Mouse (Mus musculus) brown adipose tissue, adult 24 weeks (tissue): ENCODE results near the gene Adamtsl4. TPM values are rescaled to one million over a fixed set of nuclear protein-coding genes. Genes with fewer than 3 reads are reported as not detected.

Experiments used
- H3K27ac ChIP-seq: fragments of 200-500 bp; replicated peaks from 2 replicates; pipeline ENCODE4 v1.5.1; 2012; ENCODE audit warnings: low read depth, mild to moderate bottlenecking, low read length
- H3K4me1 ChIP-seq: fragments of 200-500 bp; 2 replicates; pipeline ENCODE4 v1.6.1; 2012; ENCODE audit warnings: low read length, mixed read lengths; ENCODE audit not compliant: control insufficient read depth, insufficient read depth, insufficient read length
- H3K4me3 ChIP-seq: fragments of 200-500 bp; 2 replicates; pipeline ENCODE4 v1.5.1; 2012; ENCODE audit warnings: low read depth, mild to moderate bottlenecking, low read length, moderate library complexity; ENCODE audit not compliant: insufficient read depth
- polyA plus RNA-seq: library from polyadenylated mRNA; stranded (reverse); fragments of >200 nt; gene quantifications from 2 replicates; pipeline ENCODE4 v1.2.4, GENCODE M21; 2012; ENCODE audit not compliant: missing spikeins, insufficient read depth, insufficient read length

Gene Adamtsl4
- polyA plus RNA-seq, 1 experiment, result 6.6 TPM

DNA sequence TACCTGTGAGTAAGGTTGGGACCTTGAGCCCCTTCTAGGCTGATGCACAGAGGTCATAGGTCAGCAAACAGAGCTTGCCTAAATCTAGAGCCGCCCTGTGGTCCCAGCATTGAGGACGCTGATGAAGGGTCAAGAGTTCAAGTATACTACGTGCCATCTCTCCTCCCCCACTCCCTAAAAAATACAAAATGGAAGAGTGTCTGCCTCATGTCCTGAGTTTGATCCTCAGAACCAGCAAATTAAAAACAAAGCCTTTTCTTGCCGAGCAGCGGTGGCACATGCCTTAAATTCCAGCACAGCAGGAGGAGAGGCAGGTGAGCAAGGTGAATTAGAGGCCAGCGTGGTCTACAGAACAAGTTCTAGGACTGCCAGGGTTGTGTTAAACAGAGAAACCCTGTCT, 34.8 kb downstream of the Adamtsl4 start:
- Histone ChIP-seq H3K4me3 (no peak overlapping the region), H3K4me1 (peaks cover 33% of the 10 kb centered on the region), H3K27ac (peak overlapping the region; percentile 99)

DNA sequence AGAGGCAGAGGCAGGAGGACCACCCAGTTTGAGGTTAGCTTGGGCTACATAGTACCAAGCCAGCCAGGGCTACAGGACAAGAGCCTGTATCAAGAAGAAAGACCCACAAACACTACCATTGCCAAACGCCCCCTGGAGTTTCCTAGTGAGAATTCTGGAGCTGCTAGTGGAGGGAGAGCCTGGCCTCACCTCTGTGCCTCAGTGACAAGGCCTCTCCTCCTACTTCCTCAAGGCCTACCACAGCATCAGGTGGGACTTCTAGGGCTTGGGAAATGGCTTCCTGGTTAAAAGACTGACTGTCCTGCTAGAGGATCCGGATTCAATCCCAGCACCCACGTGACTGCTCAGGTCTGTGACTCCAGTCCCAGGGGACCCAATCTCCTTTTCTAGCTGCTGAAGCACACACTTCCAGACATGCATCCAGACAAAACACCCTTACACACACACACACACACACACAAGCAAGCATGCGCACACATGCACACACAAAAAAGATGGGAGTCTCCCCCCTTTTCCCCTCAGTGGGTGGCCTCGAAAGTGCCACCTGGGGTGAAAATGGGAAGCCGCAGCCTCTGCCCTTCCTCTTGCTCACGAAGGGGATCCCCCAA, 35.4 kb downstream of the Adamtsl4 start:
- Histone ChIP-seq H3K27ac (peak overlapping the region; percentile 99), H3K4me3 (no peak overlapping the region), H3K4me1 (peaks cover 33% of the 10 kb centered on the region)

DNA sequence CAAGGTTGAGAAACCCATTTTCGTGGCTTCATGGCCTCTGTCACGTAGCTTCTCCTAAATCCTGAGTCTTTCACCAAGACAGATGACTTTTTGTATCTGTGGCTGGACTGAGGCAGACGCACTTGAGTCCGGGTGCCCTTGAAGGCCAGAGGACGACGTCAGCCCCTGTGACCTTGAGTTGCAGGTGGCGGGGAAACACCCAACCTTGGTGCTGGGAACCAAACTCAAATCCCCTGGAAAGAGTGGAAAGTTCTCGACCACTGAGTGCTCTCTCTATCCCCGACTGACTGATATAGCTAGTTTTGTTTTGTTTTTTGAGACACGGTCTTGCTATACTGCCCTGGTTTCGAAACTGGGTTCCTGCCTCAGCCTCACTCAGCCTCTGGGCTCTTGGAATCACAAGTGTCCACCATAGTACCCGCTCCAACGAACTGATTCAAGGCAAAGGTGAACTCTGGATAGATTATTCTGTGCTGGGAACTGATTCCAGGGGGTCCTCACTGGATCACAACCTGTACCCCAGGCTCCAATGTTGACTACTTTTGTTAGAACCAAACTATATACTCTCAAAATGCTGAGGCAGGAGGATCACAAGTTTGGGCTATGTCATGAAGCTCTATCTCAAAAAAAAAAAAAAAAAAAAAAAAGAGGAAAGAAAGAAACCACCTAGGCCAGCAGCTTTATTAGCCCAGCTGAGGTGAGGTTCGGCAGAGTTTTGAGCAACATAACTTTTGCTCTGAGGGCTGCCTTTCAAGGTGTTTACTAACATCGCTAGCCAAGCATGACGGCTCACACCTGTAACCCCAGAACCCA, 36.1 kb downstream of the Adamtsl4 start:
- peaks cover 33% of the 10 kb centered on the region for H3K4me1 ChIP-seq
- H3K27ac ChIP-seq, result peak overlapping the region; percentile 99
- no peak overlapping the region for H3K4me3 ChIP-seq

DNA sequence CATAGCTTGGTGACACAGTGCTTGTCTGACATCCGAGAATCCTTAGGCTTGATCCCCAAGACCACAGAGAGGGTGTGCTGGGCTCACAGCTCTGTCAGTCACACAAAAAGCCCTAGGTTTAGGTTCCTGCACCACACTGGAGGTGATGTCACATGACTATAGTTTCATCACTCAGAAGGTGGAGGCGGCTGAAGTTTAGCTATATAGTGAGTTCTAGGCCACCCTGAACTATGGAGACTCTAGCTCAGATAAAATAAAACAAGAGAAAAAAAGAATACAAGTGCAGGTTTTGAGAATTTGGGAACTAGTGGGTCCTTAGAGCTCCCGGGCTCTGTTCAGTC, 36.7 kb downstream of the Adamtsl4 start:
- H3K4me1 ChIP-seq, result peaks cover 32% of the 10 kb centered on the region
- H3K4me3 ChIP-seq, result no peak overlapping the region

DNA sequence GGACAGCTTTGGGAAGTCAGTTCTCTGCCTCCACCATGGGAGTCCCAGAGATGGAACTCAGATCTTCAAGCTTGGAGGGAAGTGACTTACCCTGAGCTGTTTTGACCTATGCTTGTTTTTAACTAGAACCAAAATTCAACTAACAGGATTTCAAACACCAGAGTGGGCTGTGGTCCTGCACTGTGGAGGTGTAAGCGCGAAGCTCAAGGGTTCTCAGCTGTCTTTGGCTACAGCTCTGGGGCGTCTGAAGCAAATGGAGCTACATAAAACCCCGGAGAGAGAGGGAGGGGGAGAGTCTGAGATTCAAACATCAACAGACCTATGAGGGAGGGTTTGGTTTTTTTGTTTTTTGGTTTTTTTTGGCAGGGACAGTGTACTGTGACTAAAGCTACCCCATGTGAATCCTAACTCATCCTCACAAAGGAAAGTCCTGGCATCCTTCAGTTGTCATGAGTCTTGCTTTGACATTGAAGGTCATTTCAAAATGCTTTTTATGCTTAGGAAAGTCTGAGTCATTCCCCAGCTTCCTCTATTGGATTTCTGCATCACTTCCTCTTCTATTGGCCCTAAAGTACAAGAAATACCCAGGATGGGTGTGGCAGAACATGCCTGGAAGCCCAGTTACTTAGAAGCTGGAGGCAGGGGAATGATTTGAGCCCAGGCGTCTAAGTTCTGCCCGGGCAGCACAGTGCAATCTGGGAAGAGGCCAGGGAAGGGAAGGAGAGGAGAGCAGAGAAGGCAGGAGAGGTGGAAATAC, 37.3 kb downstream of the Adamtsl4 start:
- Histone ChIP-seq H3K4me3 (no peak overlapping the region), H3K4me1 (peaks cover 31% of the 10 kb centered on the region), H3K27ac (peak overlapping the region; percentile 99)

More for the DNA sequence above, 36.7 kb downstream of the Adamtsl4 start:
- H3K27ac ChIP-seq, result peak overlapping the region; percentile 99

DNA sequence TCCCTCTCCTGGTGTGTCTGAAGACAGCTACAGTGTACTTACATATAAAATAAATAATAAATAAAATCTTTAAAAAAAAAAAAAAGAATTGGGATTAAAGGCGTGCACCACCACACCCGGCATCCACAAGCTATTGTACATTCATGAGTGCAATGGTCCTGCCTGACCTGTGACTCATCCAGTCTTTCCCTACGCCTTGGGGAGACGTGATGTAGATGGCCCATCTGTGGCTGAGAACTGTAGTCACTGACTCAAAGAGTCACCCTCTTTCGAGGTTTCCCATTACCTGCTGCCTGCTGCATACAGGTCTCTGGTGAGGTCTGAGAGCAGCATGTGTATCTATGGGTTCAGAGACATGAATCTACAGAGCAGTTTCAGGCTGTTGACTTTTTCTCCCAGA, 39.7 kb downstream of the Adamtsl4 start:
- no peak overlapping the region for H3K27ac ChIP-seq
- H3K4me3 ChIP-seq, result no peak overlapping the region
- H3K4me1 ChIP-seq, result peaks cover 31% of the 10 kb centered on the region

DNA sequence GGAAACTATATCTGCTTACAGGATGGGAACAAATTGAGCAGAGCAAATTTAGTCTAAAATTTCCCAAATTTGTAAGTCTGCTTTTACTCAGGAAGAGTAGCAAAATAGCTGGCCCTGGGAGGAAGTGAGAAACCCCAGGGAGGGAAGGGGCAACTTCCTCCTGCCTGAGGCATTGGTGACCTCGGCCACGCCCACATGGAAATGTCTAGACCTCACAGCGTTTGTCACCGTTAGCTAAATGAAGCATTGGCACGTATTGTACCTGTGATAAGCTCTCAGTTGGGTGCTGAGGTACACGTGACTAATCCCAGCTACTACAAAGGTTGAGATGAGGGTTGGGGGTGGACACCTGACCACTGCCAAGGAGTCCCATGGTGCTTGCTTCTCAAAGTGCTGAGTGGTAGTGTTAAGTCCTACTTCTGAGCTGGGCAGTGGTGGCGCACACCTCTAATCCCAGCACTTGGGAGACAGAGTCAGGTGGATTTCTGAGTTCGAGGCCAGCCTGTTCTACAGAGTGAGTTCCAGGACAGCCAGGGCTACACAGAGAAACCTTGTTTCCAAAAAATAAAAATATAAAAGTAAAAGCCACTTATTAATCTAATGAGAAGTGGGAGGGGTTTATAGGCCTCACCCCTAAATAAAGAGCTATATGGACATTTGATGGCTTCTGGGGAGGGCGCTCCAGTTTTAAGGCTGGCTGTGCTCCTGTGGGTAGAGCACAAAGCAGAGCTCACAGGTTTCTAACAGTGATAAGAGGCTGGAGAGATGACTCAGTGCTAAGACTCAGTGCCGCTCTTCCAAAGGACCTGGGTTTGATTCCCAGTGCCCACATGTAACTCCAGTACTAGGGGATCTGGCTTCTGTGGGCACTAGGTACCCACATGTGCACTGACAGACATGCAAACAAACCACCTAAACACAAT, 42.1 kb downstream of the Adamtsl4 start:
- Histone ChIP-seq H3K4me3 (no peak overlapping the region), H3K27ac (peak overlapping the region; percentile 86), H3K4me1 (peaks cover 15% of the 10 kb centered on the region)

DNA sequence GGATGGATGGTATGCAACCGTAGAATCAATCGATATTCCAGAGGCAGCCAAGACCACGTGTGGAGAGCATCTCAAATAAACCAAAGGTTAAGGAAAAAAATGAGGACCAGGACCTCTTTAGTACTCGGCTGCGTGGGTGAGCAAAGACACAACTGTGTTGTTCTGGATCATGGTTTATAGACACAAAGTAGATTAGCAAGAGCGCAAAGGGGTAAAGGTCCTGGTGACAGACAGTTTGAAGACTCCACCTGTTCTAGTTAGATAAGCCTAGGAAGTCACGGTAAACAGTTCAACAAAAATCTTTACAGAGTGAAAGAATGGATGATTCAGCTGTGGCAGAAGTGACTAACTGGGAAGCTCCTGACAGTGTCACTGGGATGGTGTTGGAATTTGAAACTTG, 44.6 kb downstream of the Adamtsl4 start:
- Histone ChIP-seq H3K27ac (no peak overlapping the region; the same call in 1 of the 2 replicates), H3K4me3 (no peak overlapping the region), H3K4me1 (peaks cover 11% of the 10 kb centered on the region)

DNA sequence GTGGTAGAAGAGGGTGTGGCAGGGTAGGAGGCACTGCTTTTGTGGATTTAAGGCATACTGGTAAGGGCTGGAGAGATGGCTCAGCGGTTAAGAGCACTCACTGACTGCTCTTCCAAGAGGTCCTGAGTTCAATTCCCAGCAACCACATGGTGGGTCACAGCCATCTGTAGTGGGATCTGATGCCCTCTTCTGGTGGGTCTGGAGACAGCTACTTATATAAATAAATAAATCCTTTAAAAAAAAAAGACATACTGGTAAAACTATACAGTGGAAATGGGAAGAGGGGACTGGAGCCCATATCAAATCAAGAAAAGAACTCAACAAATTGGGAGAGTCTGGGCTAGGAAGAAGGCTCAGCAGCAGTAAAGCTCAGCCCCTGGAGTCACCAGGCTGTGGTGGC, 48.0 kb downstream of the Adamtsl4 start:
- Histone ChIP-seq H3K4me1 (peaks cover 2% of the 10 kb centered on the region; the same call in 1 of the 2 replicates), H3K4me3 (no peak overlapping the region), H3K27ac (no peak overlapping the region)

DNA sequence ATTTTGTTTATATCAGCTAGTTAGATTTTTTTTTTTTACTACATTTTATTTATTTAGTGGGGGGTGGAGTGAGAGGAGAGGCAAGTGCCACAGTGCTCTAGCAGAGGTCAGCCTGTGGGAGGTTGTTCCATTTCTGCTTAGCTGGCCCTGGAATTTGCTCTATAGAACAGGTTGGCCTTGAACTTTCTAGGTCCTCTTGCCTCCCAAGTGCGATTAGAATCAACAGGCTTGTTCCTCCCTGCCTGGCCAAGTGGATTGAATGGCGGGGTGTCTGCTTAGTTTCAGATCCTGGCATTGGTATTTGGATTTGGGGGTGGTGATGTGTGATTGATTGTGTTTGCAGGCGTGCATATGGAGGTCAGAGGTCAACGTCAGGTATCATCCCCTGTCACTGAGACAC, 51.6 kb downstream of the Adamtsl4 start:
- H3K4me1 ChIP-seq, result no peaks in the 10 kb centered on the region
- no peak overlapping the region for H3K4me3 ChIP-seq
- 0 out of 2 replicates have a peak overlapping the region, but pooled peaks have one; percentile 24 for H3K27ac ChIP-seq

DNA sequence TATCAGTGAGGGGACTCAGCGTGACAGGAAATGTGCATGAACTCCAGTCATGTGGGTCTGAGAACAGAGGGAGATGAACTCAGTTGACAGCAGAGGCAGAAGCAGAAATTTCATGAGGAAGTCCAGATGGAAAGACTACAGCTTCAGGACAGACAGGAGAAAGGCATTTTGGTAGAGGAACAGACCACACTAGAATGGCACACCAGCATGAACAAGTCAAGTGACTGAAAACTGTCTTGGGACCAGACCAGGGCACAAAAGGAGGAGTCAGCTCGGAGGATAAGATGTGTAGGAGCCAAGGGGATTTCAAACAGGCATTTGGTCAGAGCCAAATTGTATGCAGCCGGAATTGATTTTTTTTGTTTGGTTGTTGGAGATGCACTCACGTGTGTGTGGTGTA, 52.1 kb downstream of the Adamtsl4 start:
- Histone ChIP-seq H3K4me1 (no peaks in the 10 kb centered on the region), H3K27ac (peak overlapping the region; percentile 24; the same call in 1 of the 2 replicates), H3K4me3 (no peak overlapping the region)

DNA sequence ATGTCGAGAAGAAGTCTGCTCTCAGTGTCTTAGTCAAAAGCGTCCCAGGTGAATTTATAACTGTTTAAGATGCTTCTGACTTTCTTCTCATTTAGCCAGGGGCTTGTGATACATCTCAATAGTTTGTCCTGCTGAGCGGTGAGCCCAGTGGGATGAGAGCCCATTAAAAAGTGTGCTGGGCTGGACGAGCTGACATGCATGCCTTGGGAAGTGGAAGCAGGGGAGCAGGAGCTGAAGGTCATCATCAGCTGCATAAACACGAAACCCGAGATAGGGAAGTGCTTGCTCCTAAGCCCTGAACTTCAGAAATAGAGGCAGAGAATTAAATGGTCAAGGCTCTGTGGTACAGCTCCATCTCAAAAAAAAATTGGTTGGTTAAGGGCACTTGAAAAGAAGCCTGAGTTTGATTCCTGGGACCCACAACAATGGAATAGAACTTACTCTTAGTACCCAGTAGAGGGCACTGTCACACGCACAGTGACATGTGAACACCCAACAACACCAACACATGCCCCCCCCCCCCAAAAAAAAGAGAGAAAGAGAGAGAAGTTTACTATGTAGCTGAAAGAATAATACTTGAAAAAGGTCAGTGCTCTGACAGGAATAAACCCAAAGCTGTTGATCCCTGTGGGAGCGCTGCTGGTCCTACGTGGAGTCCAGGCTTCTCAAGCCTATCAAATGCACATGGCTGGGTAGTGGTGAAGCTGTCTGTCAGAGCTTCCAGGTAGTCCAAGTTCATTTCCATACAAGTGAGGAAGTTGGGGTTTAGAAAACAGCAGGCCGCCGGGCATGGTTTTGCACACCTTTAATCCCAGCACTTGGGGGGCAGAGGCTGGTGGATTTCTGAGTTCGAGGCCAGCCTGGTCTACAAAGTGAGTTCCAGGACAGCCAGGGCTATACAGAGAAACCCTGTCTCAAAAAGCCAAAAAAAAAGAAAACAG, 54.8 kb downstream of the Adamtsl4 start:
- Histone ChIP-seq H3K27ac (peak overlapping the region; percentile 40), H3K4me1 (no peaks in the 10 kb centered on the region), H3K4me3 (no peak overlapping the region)

DNA sequence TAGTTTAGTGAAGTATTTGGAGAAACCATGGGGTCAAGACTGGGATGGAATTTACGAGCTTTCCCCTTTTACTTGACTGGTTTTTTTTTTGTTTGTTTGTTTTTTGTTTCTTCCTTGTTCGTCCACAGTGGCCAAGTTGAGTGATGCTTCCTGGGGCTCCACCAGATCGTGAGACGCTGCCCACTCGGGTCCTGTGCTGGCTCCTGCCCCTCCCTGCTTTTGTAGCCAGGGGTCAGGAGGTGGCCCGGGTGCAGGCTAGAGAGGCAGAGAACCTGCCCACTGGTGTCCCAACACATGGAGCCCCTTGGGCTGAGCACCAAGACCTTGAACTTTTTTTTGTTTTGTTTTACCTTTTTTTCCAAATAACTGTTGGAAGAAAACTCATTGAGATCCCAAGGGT, 56.4 kb downstream of the Adamtsl4 start:
- no peaks in the 10 kb centered on the region for H3K4me1 ChIP-seq
- no peak overlapping the region for H3K27ac ChIP-seq
- H3K4me3 ChIP-seq, result no peak overlapping the region

DNA sequence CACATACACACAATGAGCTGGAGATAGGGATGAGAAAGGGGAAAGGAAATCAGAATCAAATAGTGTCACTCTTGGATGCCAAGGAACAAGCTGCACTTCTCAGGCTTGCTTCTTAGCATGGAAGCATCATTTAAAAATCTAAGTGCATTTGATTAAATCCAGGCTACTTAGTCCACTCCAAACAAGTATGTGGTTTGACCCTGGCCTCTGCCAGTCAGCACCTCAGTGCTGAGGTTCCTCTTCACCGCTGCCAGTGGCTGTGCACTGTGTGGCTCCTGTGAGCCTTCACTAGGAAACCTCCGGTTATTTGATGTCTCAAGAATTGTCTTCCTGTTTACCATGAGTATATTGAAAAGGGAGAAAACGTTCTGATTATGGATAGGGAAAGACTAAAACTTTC, 56.9 kb downstream of the Adamtsl4 start:
- Histone ChIP-seq H3K27ac (no peak overlapping the region), H3K4me3 (no peak overlapping the region), H3K4me1 (0 out of 2 replicates have a peak, but pooled peaks cover 2% of the 10 kb centered on the region)
